Mouse (Mus musculus) stomach, embryonic 16.5 days (tissue): ENCODE results near the gene Ilf3. TPM values are rescaled to one million over a fixed set of nuclear protein-coding genes. Genes with fewer than 3 reads are reported as not detected.

Experiments used
- ATAC-seq: fragments of 200-750 bp; cut with Nextera tagmentation; 2 replicates; pipeline ENCODE4 v1.8.0; 2017; ENCODE audit warnings: moderate number of reproducible peaks, moderate TSS enrichment; ENCODE audit not compliant: insufficient read depth, low FRiP score
- H3K27ac ChIP-seq: fragments of 300-500 bp; sonication (generic); 2 replicates; pipeline ENCODE4 v1.5.1; 2014; ENCODE audit warnings: low read length
- H3K27me3 ChIP-seq: fragments of 300-500 bp; sonication (generic); 2 replicates; pipeline ENCODE4 v1.6.1; 2014; ENCODE audit warnings: low read length, control low read depth, mixed read lengths; ENCODE audit not compliant: control insufficient read depth, insufficient read depth
- H3K36me3 ChIP-seq: fragments of 300-500 bp; sonication (generic); 2 replicates; pipeline ENCODE4 v1.6.1; 2014; ENCODE audit warnings: low read length; ENCODE audit not compliant: control insufficient read depth, insufficient read depth
- H3K4me1 ChIP-seq: fragments of 300-500 bp; sonication (generic); 2 replicates; pipeline ENCODE4 v1.6.1; 2014; ENCODE audit warnings: low read length, control low read depth, mixed read lengths; ENCODE audit not compliant: control insufficient read depth, insufficient read depth
- H3K4me2 ChIP-seq: fragments of 300-500 bp; sonication (generic); 2 replicates; pipeline ENCODE4 v1.6.1; 2014; ENCODE audit warnings: low read depth, low read length, mixed read lengths
- H3K4me3 ChIP-seq: fragments of 300-500 bp; sonication (generic); replicated peaks from 2 replicates; pipeline ENCODE4 v1.5.1; 2014; ENCODE audit warnings: mild to moderate bottlenecking, low read length
- H3K9ac ChIP-seq: fragments of 300-500 bp; sonication (generic); 2 replicates; pipeline ENCODE4 v1.6.1; 2014; ENCODE audit warnings: low read length
- H3K9me3 ChIP-seq: fragments of 300-500 bp; sonication (generic); replicated peaks from 2 replicates; pipeline ENCODE4 v1.6.1; 2016; ENCODE audit warnings: low read length, control low read depth; ENCODE audit not compliant: control insufficient read depth
- WGBS: fragments of 180-500 bp; shearing (Covaris S2); extraction: QIAGEN DNeasy Blood & Tissue Kit; methylation state at CpG from one replicate; pipeline ENCODE4 v1.1.7; 2014; 5-methylcytosine and 5-hydroxymethylcytosine counted together
- polyA plus RNA-seq: library from polyadenylated mRNA; unstranded; fragments of >200 nt; fragmentation: Nextera tagmentation; extraction: Ambion mirVana; gene quantifications from 2 replicates; pipeline ENCODE4 v1.2.1, GENCODE M21; 2015

Gene Ilf3
- polyA plus RNA-seq, 1 experiment from 2014 or later: 144 TPM

DNA sequence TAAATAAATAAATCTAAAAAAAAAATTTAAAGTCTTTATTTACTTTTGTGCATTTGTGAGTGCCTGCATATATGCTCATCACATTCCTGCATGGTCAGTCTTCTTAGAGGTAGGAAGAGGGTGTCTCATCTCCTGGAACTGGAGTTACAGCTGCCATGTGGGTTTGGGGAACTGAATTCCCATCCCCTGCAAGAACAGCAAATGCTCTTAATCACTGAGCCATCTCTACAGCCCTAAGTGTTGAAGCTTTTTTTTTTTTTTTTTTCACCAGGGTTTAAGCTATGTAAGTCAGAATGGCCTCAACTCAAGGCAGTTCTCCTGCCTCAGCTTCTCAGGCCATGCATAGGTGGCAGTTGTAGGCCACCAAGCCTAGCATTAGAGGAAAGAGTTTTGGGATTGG is 32.9 kb upstream of the Ilf3 start:
- no peak overlapping the region for H3K4me3 ChIP-seq
- no peaks in the 10 kb centered on the region for H3K36me3 ChIP-seq
- H3K9ac ChIP-seq: no peak overlapping the region
- H3K27me3 ChIP-seq: no peaks in the 10 kb centered on the region
- ATAC-seq: no peak
- H3K4me1 ChIP-seq: peaks cover 2% of the 10 kb centered on the region; the same call in 1 of the 2 replicates
- no peaks in the 10 kb centered on the region for H3K9me3 ChIP-seq
- no peak overlapping the region for H3K4me2 ChIP-seq
- H3K27ac ChIP-seq: no peak overlapping the region

DNA sequence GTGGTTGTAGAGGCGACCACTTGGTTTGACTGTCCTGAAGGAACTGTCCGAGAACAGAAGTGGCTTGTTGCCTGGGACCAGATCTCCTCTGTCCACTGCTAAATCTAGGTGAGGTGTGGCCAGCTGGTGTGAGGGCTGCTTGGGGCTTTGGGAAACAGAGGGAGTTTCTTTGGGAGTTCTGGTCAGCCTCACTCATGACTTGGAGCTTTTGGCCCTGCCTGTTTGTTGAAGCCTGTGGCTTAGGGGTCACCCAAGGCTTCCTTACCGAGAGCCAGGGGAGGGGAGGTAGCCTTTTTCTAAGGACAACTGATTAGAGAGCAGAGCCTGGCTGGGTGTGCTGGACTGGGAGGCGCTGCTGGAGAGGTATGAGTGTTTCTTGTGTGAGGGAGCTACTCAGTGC is 32.3 kb upstream of the Ilf3 start:
- H3K9me3 ChIP-seq: no peaks in the 10 kb centered on the region
- no peak overlapping the region for H3K4me3 ChIP-seq
- no peak overlapping the region for H3K4me2 ChIP-seq
- H3K27ac ChIP-seq: no peak overlapping the region
- no peaks in the 10 kb centered on the region for H3K36me3 ChIP-seq
- H3K9ac ChIP-seq: no peak overlapping the region; the same call in 1 of the 2 replicates
- 74% methylated on average over 4 of the region's 4 CpGs for WGBS
- H3K4me1 ChIP-seq: peaks cover 2% of the 10 kb centered on the region; the same call in 1 of the 2 replicates
- H3K27me3 ChIP-seq: no peaks in the 10 kb centered on the region
- ATAC-seq: no peak

GRCm38 (mm10) chr9:21336491-21336890 is 31.2 kb upstream of the Ilf3 start:
- H3K36me3 ChIP-seq: no peaks in the 10 kb centered on the region
- no peaks in the 10 kb centered on the region for H3K9me3 ChIP-seq
- no peak overlapping the region for H3K9ac ChIP-seq
- no peak for ATAC-seq
- WGBS: 78% methylated on average over 8 of the region's 8 CpGs
- H3K27me3 ChIP-seq: no peaks in the 10 kb centered on the region
- peaks cover 2% of the 10 kb centered on the region; the same call in 1 of the 2 replicates for H3K4me1 ChIP-seq
- no peak overlapping the region for H3K4me3 ChIP-seq
- no peak overlapping the region for H3K4me2 ChIP-seq
- H3K27ac ChIP-seq: no peak overlapping the region

- peak overlapping the region; percentile 44 for H3K4me2 ChIP-seq
- peak overlapping the region; percentile 50 for H3K4me3 ChIP-seq
- peaks cover 2% of the 10 kb centered on the region; the same call in 1 of the 2 replicates for H3K4me1 ChIP-seq
- H3K27ac ChIP-seq: peak overlapping the region; percentile 86
- H3K36me3 ChIP-seq: peaks cover 7% of the 10 kb centered on the region
- H3K9ac ChIP-seq: peak overlapping the region; percentile 74
- no peaks in the 10 kb centered on the region for H3K27me3 ChIP-seq
- peak; percentile 92 for ATAC-seq
- H3K9me3 ChIP-seq: no peaks in the 10 kb centered on the region
- 24% methylated on average over 20 of the region's 20 CpGs for WGBS
Measured at GRCm38 (mm10) chr9:21337652-21338051, 30.0 kb upstream of the Ilf3 start.

DNA sequence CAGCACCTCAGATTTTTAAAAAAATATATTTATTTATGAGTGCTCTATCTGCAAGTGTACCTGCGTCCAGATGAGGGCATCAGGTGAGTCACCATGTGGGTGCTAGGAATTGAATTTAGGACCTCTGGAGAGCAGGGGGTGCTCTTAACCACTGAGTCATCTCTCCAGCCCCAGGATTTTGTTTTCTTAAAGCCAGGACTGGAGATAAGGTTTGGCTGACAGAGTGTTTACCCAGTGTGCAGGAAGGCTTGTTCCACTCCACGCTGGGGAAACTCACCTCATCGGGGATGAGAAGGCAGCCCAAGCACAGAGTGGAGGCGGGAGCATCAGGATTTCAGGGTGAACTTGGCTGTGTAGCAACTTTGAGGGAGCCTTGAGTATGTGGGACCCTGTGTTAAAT is 27.3 kb upstream of the Ilf3 start:
- WGBS: 56% methylated on average over 4 of the region's 4 CpGs
- Histone ChIP-seq H3K9me3 (no peaks in the 10 kb centered on the region), H3K9ac (no peak overlapping the region), H3K36me3 (peaks cover 13% of the 10 kb centered on the region), H3K27ac (0 out of 2 replicates have a peak overlapping the region, but pooled peaks have one; percentile 5), H3K4me2 (no peak overlapping the region), H3K27me3 (no peaks in the 10 kb centered on the region), H3K4me3 (no peak overlapping the region), H3K4me1 (no peaks in the 10 kb centered on the region; the same call in 1 of the 2 replicates)
- ATAC-seq: peak; percentile 56; the same call in 1 of the 2 replicates

DNA sequence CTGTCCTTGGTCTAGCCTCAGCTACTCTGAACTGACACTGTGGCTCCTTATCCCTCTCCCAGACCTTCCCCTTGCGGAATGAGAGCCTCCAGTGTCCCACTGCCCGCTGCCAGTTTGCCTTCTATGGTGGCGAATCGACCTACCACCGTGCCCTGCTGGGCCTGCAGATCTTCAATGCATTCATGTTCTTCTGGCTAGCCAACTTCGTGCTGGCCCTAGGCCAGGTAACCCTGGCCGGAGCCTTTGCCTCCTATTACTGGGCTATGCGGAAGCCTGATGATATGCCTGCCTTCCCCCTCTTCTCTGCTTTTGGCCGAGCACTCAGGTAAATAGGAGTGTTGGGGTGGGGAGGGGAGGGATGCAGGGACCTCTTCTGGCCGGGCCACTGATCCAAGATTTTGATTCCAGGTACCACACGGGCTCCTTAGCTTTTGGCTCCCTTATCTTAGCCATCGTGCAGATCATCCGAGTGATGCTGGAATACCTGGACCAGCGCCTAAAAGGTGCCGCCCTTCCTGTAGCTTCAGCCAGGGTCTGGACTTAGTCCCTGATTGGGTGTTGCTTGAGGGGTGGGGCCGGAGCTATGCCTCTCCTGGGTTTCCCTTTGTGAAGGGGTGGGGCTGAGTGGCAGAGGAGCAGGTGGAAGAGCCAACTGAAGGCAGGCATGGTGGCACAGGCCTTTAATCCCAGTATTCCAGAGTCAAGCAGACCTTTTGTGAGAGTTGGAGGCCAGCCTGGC is 20.9 kb upstream of the Ilf3 start:
- H3K36me3 ChIP-seq: peaks cover 26% of the 10 kb centered on the region
- no peaks in the 10 kb centered on the region for H3K9me3 ChIP-seq
- WGBS: 74% methylated on average over 16 of the region's 16 CpGs
- H3K27ac ChIP-seq: no peak overlapping the region
- peak; percentile 68; the same call in 1 of the 2 replicates for ATAC-seq
- no peaks in the 10 kb centered on the region for H3K27me3 ChIP-seq
- H3K4me1 ChIP-seq: no peaks in the 10 kb centered on the region
- no peak overlapping the region for H3K4me2 ChIP-seq
- H3K9ac ChIP-seq: no peak overlapping the region
- H3K4me3 ChIP-seq: no peak overlapping the region

- no peaks in the 10 kb centered on the region for H3K27me3 ChIP-seq
- no peak overlapping the region for H3K4me3 ChIP-seq
- H3K9ac ChIP-seq: no peak overlapping the region
- no peaks in the 10 kb centered on the region for H3K4me1 ChIP-seq
- WGBS: 77% methylated on average over 3 of the region's 3 CpGs
- H3K9me3 ChIP-seq: no peaks in the 10 kb centered on the region
- no peak overlapping the region for H3K4me2 ChIP-seq
- ATAC-seq: no peak
- H3K27ac ChIP-seq: no peak overlapping the region
- H3K36me3 ChIP-seq: peaks cover 18% of the 10 kb centered on the region
Measured at GRCm38 (mm10) chr9:21348152-21348551, 19.5 kb upstream of the Ilf3 start.

GRCm38 (mm10) chr9:21351178-21351577 is 16.5 kb upstream of the Ilf3 start:
- peak; percentile 82; the same call in 1 of the 2 replicates for ATAC-seq
- Histone ChIP-seq H3K27ac (no peak overlapping the region), H3K27me3 (no peaks in the 10 kb centered on the region), H3K36me3 (peaks cover 19% of the 10 kb centered on the region), H3K4me3 (no peak overlapping the region), H3K4me2 (no peak overlapping the region), H3K4me1 (no peaks in the 10 kb centered on the region), H3K9me3 (no peaks in the 10 kb centered on the region), H3K9ac (no peak overlapping the region)
- WGBS: 82% methylated on average over 7 of the region's 7 CpGs

DNA sequence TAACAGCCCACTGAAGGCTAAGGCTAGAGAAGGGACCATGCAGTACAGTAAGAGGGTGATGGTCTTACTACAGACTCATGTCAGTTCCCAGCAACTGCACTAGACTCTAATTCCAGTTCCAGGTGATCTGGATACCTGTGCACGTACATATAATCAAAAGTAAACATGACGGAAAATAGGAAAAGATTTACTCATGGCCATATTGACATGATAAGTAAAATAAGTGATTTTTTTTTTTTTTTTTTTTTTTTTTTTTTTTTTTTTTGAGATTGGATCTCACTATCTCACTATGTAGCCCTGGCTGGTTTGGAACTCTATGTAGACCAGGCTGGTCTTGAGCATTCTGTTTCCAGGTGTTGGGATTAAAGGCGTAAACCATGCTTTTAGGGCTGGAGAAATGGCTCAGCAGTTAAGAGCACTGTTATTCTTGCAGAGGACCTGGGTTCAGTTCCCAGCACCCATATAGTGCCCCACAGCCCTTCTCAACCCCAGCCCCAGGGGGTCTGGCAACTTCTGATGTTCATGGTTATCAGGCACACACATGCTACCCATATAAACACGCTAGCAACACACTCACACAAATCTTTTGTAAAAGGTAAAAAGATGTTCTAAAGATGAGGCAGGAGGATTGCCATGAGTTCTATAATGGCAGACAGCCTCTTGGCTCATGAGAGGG is 15.8 kb upstream of the Ilf3 start:
- no peak for ATAC-seq
- Histone ChIP-seq H3K27me3 (no peaks in the 10 kb centered on the region), H3K4me2 (no peak overlapping the region), H3K9ac (no peak overlapping the region), H3K4me1 (no peaks in the 10 kb centered on the region), H3K9me3 (no peaks in the 10 kb centered on the region), H3K27ac (no peak overlapping the region), H3K36me3 (peaks cover 15% of the 10 kb centered on the region), H3K4me3 (no peak overlapping the region)
- WGBS: 87% methylated on average over 4 of the region's 4 CpGs
